Mouse (Mus musculus) midbrain, embryonic 11.5 days (tissue): ENCODE measurements at regions not wholly inside any gene's neighbourhood (a gene's known extent, or its start where the extent isn't known, plus 50 kb on each side); places are given as distances from the start of the nearest gene placed in this dataset.
A peak's percentile ranks its signal among the peaks of the same experiment; 100 is the strongest.

Experiments
- ATAC-seq: fragments of 200-750 bp; cut with Nextera tagmentation; 2 replicates; pipeline ENCODE4 v1.8.0; 2017; ENCODE audit warnings: moderate TSS enrichment, moderate library complexity; ENCODE audit not compliant: low FRiP score
- DNase-seq: peaks from one replicate; pipeline ENCODE4 v3.0.0; 2015; ENCODE audit warnings: low spot score; ENCODE audit errors: missing footprints
- H3K27ac ChIP-seq: fragments of 300-500 bp; sonication (generic); 2 replicates; pipeline ENCODE4 v1.5.1; 2014; ENCODE audit warnings: low read depth, low read length
- H3K27me3 ChIP-seq: fragments of 300-500 bp; sonication (generic); 2 replicates; pipeline ENCODE4 v1.6.1; 2014; ENCODE audit warnings: mild to moderate bottlenecking, low read length, moderate library complexity, mixed read lengths; ENCODE audit not compliant: control insufficient read depth, insufficient read depth
- H3K36me3 ChIP-seq: fragments of 300-500 bp; sonication (generic); 2 replicates; pipeline ENCODE4 v1.6.1; 2014; ENCODE audit warnings: mild to moderate bottlenecking, low read length, moderate library complexity, mixed read lengths; ENCODE audit not compliant: control insufficient read depth, insufficient read depth
- H3K4me1 ChIP-seq: fragments of 300-500 bp; sonication (generic); 2 replicates; pipeline ENCODE4 v1.6.1; 2014; ENCODE audit warnings: low read length; ENCODE audit not compliant: control insufficient read depth, insufficient read depth
- H3K4me2 ChIP-seq: fragments of 300-500 bp; sonication (generic); 2 replicates; pipeline ENCODE4 v1.6.1; 2014; ENCODE audit warnings: mild to moderate bottlenecking, moderate library complexity
- H3K4me3 ChIP-seq: fragments of 300-500 bp; sonication (generic); 2 replicates; pipeline ENCODE4 v1.5.1; 2014; ENCODE audit warnings: low read depth, low read length
- H3K9ac ChIP-seq: fragments of 300-500 bp; sonication (generic); 2 replicates; pipeline ENCODE4 v1.6.1; 2014; ENCODE audit warnings: low read length
- H3K9me3 ChIP-seq: fragments of 300-500 bp; sonication (generic); 2 replicates; pipeline ENCODE4 v1.6.1; 2016; ENCODE audit warnings: low read length; ENCODE audit not compliant: control insufficient read depth
- WGBS: fragments of 180-500 bp; shearing (Covaris S2); extraction: QIAGEN DNeasy Blood & Tissue Kit; methylation state at CpG from one replicate; pipeline ENCODE4 v1.1.7; 2014; 5-methylcytosine and 5-hydroxymethylcytosine counted together

GRCm38 (mm10) chr4:137181252-137181651 is 96.0 kb upstream of the Wnt4 start:
- ATAC-seq: no peak
- no peak for DNase-seq
- H3K4me1 ChIP-seq: peaks cover 11% of the 10 kb centered on the region; the same call in 1 of the 2 replicates
- H3K9ac ChIP-seq: no peak overlapping the region
- H3K4me2 ChIP-seq: no peak overlapping the region
- H3K27me3 ChIP-seq: no peaks in the 10 kb centered on the region
- no peak overlapping the region for H3K27ac ChIP-seq
- 61% methylated on average over 8 of the region's 8 CpGs for WGBS
- no peaks in the 10 kb centered on the region for H3K36me3 ChIP-seq
- no peak overlapping the region for H3K4me3 ChIP-seq
- no peaks in the 10 kb centered on the region for H3K9me3 ChIP-seq

GRCm38 (mm10) chr4:137180083-137180482 is 97.2 kb upstream of the Wnt4 start:
- Histone ChIP-seq H3K4me1 (peaks cover 10% of the 10 kb centered on the region; the same call in 1 of the 2 replicates), H3K9me3 (no peaks in the 10 kb centered on the region), H3K9ac (no peak overlapping the region), H3K27me3 (no peaks in the 10 kb centered on the region), H3K36me3 (no peaks in the 10 kb centered on the region), H3K27ac (no peak overlapping the region), H3K4me3 (no peak overlapping the region), H3K4me2 (no peak overlapping the region)
- ATAC-seq: no peak
- WGBS: 73% methylated on average over 2 of the region's 2 CpGs
- no peak for DNase-seq

- Histone ChIP-seq H3K4me1 (no peaks in the 10 kb centered on the region), H3K36me3 (no peaks in the 10 kb centered on the region), H3K9me3 (no peaks in the 10 kb centered on the region), H3K27ac (no peak overlapping the region), H3K4me3 (no peak overlapping the region), H3K4me2 (no peak overlapping the region), H3K9ac (no peak overlapping the region), H3K27me3 (no peaks in the 10 kb centered on the region)
- no peak for ATAC-seq
- WGBS: 80% methylated on average over 3 of the region's 3 CpGs
- DNase-seq: peak; percentile 8
These were observed 98.5 kb upstream of the Wnt4 start for GRCm38 (mm10) chr4:137178833-137179232.

GRCm38 (mm10) chr4:137164933-137165332 is 112.4 kb upstream of the Wnt4 start:
- DNase-seq: no peak
- H3K9ac ChIP-seq: peak overlapping the region; percentile 16; the same call in 1 of the 2 replicates
- peaks cover 2% of the 10 kb centered on the region; the same call in 1 of the 2 replicates for H3K4me1 ChIP-seq
- H3K9me3 ChIP-seq: no peaks in the 10 kb centered on the region; the same call in 1 of the 2 replicates
- WGBS: 37% methylated on average over 9 of the region's 9 CpGs
- no peaks in the 10 kb centered on the region for H3K36me3 ChIP-seq
- peak overlapping the region; percentile 31 for H3K4me2 ChIP-seq
- no peak overlapping the region for H3K27ac ChIP-seq
- H3K4me3 ChIP-seq: no peak overlapping the region
- ATAC-seq: no peak
- peaks cover 5% of the 10 kb centered on the region; the same call in 1 of the 2 replicates for H3K27me3 ChIP-seq

- H3K27ac ChIP-seq: no peak overlapping the region
- no peaks in the 10 kb centered on the region; the same call in 1 of the 2 replicates for H3K9me3 ChIP-seq
- ATAC-seq: no peak
- H3K27me3 ChIP-seq: peaks cover 5% of the 10 kb centered on the region; the same call in 1 of the 2 replicates
- no peak overlapping the region for H3K9ac ChIP-seq
- peak; percentile 97 for DNase-seq
- peaks cover 2% of the 10 kb centered on the region; the same call in 1 of the 2 replicates for H3K4me1 ChIP-seq
- WGBS: 5% methylated on average over 12 of the region's 12 CpGs
- H3K4me3 ChIP-seq: no peak overlapping the region
- peak overlapping the region; percentile 31 for H3K4me2 ChIP-seq
- H3K36me3 ChIP-seq: no peaks in the 10 kb centered on the region
These were observed 112.9 kb upstream of the Wnt4 start for GRCm38 (mm10) chr4:137164429-137164828.

- 66% methylated on average over 12 of the region's 12 CpGs for WGBS
These were observed 113.3 kb upstream of the Wnt4 start for GRCm38 (mm10) chr4:137163962-137164361.

GRCm38 (mm10) chr4:137160526-137160925 is 111.9 kb upstream of the Zbtb40 start:
- Histone ChIP-seq H3K4me2 (no peak overlapping the region), H3K4me3 (no peak overlapping the region), H3K36me3 (no peaks in the 10 kb centered on the region), H3K4me1 (peaks cover 2% of the 10 kb centered on the region; the same call in 1 of the 2 replicates), H3K9me3 (no peaks in the 10 kb centered on the region), H3K9ac (no peak overlapping the region), H3K27me3 (peaks cover 5% of the 10 kb centered on the region; the same call in 1 of the 2 replicates), H3K27ac (no peak overlapping the region)
- DNase-seq (no peak), ATAC-seq (no peak)
- WGBS: 79% methylated on average over 7 of the region's 7 CpGs

More at GRCm38 (mm10) chr4:137163962-137164361, 113.3 kb upstream of the Wnt4 start:
- Histone ChIP-seq H3K27ac (no peak overlapping the region), H3K4me2 (no peak overlapping the region), H3K36me3 (no peaks in the 10 kb centered on the region), H3K4me3 (no peak overlapping the region), H3K9ac (no peak overlapping the region), H3K4me1 (peaks cover 2% of the 10 kb centered on the region; the same call in 1 of the 2 replicates), H3K9me3 (no peaks in the 10 kb centered on the region; the same call in 1 of the 2 replicates), H3K27me3 (peaks cover 5% of the 10 kb centered on the region; the same call in 1 of the 2 replicates)
- DNase-seq (no peak), ATAC-seq (no peak)

GRCm38 (mm10) chr4:137158201-137158600 is 109.6 kb upstream of the Zbtb40 start:
- Histone ChIP-seq H3K4me3 (no peak overlapping the region), H3K27ac (no peak overlapping the region), H3K9me3 (no peaks in the 10 kb centered on the region), H3K9ac (no peak overlapping the region), H3K4me1 (no peaks in the 10 kb centered on the region), H3K27me3 (no peaks in the 10 kb centered on the region; the same call in 1 of the 2 replicates), H3K36me3 (no peaks in the 10 kb centered on the region), H3K4me2 (no peak overlapping the region)
- WGBS: 83% methylated on average over 9 of the region's 9 CpGs
- DNase-seq: no peak
- ATAC-seq: no peak

GRCm38 (mm10) chr4:137156441-137157105 is 108.0 kb upstream of the Zbtb40 start:
- Histone ChIP-seq H3K4me1 (no peaks in the 10 kb centered on the region), H3K27ac (no peak overlapping the region), H3K9me3 (no peaks in the 10 kb centered on the region), H3K36me3 (no peaks in the 10 kb centered on the region), H3K27me3 (no peaks in the 10 kb centered on the region), H3K9ac (no peak overlapping the region), H3K4me3 (no peak overlapping the region), H3K4me2 (no peak overlapping the region)
- ATAC-seq (no peak), DNase-seq (no peak)
- 54% methylated on average over 11 of the region's 11 CpGs for WGBS
